Mouse (Mus musculus) myocyte (in vitro differentiated cells): ENCODE measurements around the gene Gatd1.
A peak's percentile ranks its signal among the peaks of the same experiment; 100 is the strongest.

ENCODE experiments used
- MYOD1 ChIP-seq, 3 experiments: IDR thresholded peaks; one replicate each; pipeline ENCODE4 v1.6.1; 2011; ENCODE audit warnings: control low read depth in 2 of 3, low read depth in 2 of 3, mild to moderate bottlenecking in 2 of 3, moderate library complexity in 1 of 3; ENCODE audit not compliant: insufficient read length in 2 of 3, control insufficient read depth in 1 of 3
- POLR2A ChIP-seq: IDR thresholded peaks from one replicate; pipeline ENCODE4 v1.6.1; 2011; ENCODE audit warnings: low read depth, mild to moderate bottlenecking, control low read depth, moderate library complexity; ENCODE audit not compliant: insufficient read length
- POLR2AphosphoS2 ChIP-seq: IDR thresholded peaks from one replicate; pipeline ENCODE4 v1.6.1; 2011; ENCODE audit warnings: low read depth, control low read depth; ENCODE audit not compliant: insufficient read length

- TF ChIP-seq POLR2A = no peak
- TF ChIP-seq MYOD1 (IDR thresholded peaks at IDR 0.05; ENCODE audit: control insufficient read depth in 1 of 3, insufficient read length in 2 of 3, low read depth in 2 of 3) = no peak
- TF ChIP-seq POLR2AphosphoS2 = peak; percentile 24
These were observed 47.8 kb upstream of the Gatd1 start for GRCm38 (mm10) chr7:141461521-141462332.
